Mouse (Mus musculus): ENCODE measurements around the gene Spp2. TPM values are rescaled to one million over a fixed set of nuclear protein-coding genes. Genes with fewer than 3 reads are reported as not detected.

Gene Spp2
- polyA plus RNA-seq, 1 experiment from 2014 or later: 0.38 TPM

DNA sequence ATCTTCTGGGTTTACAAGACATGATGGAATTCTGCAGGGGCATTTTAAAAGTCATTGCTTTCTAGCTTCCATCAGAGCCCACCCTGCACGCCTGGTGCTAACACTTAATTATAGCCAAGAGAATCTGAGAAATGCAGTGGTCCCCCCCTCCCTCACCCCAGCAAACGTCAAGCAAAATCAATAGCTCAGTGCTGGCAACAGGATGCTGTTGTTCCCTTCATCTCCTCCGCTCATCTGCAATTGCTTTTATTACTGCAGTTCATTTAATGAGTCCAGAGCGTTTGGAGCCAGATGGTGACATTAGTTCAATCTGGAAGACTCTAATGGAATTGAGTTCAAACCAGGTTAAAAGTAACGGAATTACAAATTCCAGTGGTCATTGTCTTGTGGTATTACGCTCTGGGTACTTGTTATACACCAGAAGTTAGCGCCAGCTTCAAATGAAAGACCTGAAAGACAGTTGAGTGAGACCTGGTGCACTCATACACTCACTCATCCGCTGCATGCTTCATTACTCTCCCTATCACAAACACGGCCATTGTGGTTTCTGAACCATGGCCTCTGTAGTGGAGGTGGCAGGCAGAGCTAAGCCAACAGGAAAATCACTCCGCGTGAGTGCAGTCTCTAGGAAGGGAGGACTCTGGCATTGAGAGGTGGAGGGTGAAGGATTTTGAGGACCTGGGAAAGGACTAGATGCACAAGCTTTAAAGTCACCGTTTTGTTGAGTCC lies 519 bp upstream of the Spp2 start:
- WGBS: 47% methylated on average over 12 of the region's 12 CpGs
- ATAC-seq: no peak

GRCm38 (mm10) chr1:88408340-88408739 lies 1.6 kb downstream of the Spp2 start:
- Histone ChIP-seq H3K9me3 (replicated peaks; ENCODE audit: control insufficient read depth, low read length) (no peaks in the 10 kb centered on the region), H3K9ac (ENCODE audit: low read length) (no peak overlapping the region), H3K27me3 (replicated peaks; ENCODE audit: control insufficient read depth, insufficient read depth, low read length) (no peaks in the 10 kb centered on the region), H3K4me1 (ENCODE audit: control insufficient read depth, insufficient read depth, low read length) (no peaks in the 10 kb centered on the region), H3K27ac (ENCODE audit: low read depth, low read length) (no peak overlapping the region), H3K36me3 (ENCODE audit: control insufficient read depth, insufficient read depth, low read length) (no peaks in the 10 kb centered on the region), H3K4me3 (ENCODE audit: low read depth, low read length) (no peak overlapping the region), H3K4me2 (ENCODE audit: low read length) (no peak overlapping the region)
- 85% methylated on average over 4 of the region's 4 CpGs for WGBS
- DNase-seq (ENCODE audit: low spot score): no peak
- no peak for ATAC-seq

More for the DNA sequence above, 519 bp upstream of the Spp2 start:
- Histone ChIP-seq H3K4me1 (ENCODE audit: control insufficient read depth, insufficient read depth, low read length) (no peaks in the 10 kb centered on the region), H3K4me3 (ENCODE audit: low read depth, low read length) (no peak overlapping the region), H3K4me2 (ENCODE audit: low read length) (no peak overlapping the region), H3K36me3 (ENCODE audit: control insufficient read depth, insufficient read depth, low read length) (no peaks in the 10 kb centered on the region), H3K27ac (ENCODE audit: low read depth, low read length) (0 out of 2 replicates have a peak overlapping the region, but pooled peaks have one; percentile 27), H3K27me3 (replicated peaks; ENCODE audit: control insufficient read depth, insufficient read depth, low read length) (no peaks in the 10 kb centered on the region), H3K9ac (ENCODE audit: low read length) (no peak overlapping the region), H3K9me3 (replicated peaks; ENCODE audit: control insufficient read depth, low read length) (no peaks in the 10 kb centered on the region)
- peak; percentile 37 for DNase-seq (ENCODE audit: low spot score)

DNA sequence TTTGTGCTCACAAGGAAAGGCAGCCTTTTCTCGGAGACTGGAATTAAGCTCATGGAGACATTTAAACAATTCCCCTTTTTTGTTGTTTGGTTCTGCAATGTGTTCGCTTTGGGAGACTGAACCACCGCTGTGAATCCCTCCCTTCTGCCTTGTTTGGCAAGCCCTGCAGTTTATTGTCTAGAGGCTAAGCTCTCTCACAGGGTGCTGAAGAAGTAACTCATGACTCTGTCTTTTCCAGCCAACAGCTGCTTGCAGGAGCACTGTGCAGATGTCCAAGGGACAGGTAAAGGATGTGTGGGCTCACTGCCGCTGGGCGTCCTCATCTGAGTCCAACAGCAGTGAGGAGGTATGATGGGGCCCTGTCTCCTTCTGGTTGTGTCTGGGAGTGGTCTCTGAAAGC lies 5.3 kb downstream of the Spp2 start:
- Histone ChIP-seq H3K36me3 (ENCODE audit: control insufficient read depth, insufficient read depth, low read length) (no peaks in the 10 kb centered on the region), H3K4me2 (ENCODE audit: low read length) (no peak overlapping the region), H3K4me1 (ENCODE audit: control insufficient read depth, insufficient read depth, low read length) (no peaks in the 10 kb centered on the region), H3K4me3 (ENCODE audit: low read depth, low read length) (no peak overlapping the region), H3K9ac (ENCODE audit: low read length) (no peak overlapping the region), H3K9me3 (replicated peaks; ENCODE audit: control insufficient read depth, low read length) (no peaks in the 10 kb centered on the region), H3K27me3 (replicated peaks; ENCODE audit: control insufficient read depth, insufficient read depth, low read length) (no peaks in the 10 kb centered on the region), H3K27ac (ENCODE audit: low read depth, low read length) (no peak overlapping the region)
- no peak for DNase-seq (ENCODE audit: low spot score)
- no peak for ATAC-seq
- 27% methylated on average over 5 of the region's 5 CpGs for WGBS

DNA sequence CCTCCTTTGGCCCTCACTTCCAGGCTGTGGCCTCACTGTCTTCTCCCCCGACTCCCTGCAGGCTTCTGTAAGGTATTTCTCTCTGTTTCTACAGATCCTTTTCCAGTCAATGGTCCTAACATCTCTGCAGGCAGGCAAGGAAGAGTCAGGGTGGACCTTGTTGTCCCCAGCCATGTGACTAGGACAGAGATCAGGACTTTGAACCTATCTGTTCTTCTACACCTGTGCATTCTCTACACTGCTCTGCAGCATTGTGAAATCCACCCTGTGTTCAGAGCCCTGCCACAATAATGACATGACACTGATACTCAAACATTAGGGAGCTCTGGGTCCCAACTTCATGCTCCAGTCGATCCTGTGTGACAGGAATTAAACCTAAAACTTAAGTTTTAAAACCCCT lies 12.2 kb downstream of the Spp2 start:
- DNase-seq (ENCODE audit: low spot score) (no peak), ATAC-seq (no peak)
- Histone ChIP-seq H3K27me3 (replicated peaks; ENCODE audit: control insufficient read depth, insufficient read depth, low read length) (no peaks in the 10 kb centered on the region), H3K4me2 (ENCODE audit: low read length) (no peak overlapping the region), H3K36me3 (ENCODE audit: control insufficient read depth, insufficient read depth, low read length) (no peaks in the 10 kb centered on the region), H3K9ac (ENCODE audit: low read length) (no peak overlapping the region), H3K27ac (ENCODE audit: low read depth, low read length) (no peak overlapping the region), H3K9me3 (replicated peaks; ENCODE audit: control insufficient read depth, low read length) (no peaks in the 10 kb centered on the region), H3K4me1 (ENCODE audit: control insufficient read depth, insufficient read depth, low read length) (no peaks in the 10 kb centered on the region), H3K4me3 (ENCODE audit: low read depth, low read length) (no peak overlapping the region)
- 75% methylated on average over 2 of the region's 2 CpGs for WGBS

GRCm38 (mm10) chr1:88422045-88422444 lies 15.3 kb downstream of the Spp2 start:
- 84% methylated on average over 10 of the region's 10 CpGs for WGBS
- ATAC-seq: no peak

GRCm38 (mm10) chr1:88422846-88423395 lies 16.2 kb downstream of the Spp2 start:
- no peaks in the 10 kb centered on the region for H3K36me3 ChIP-seq (ENCODE audit: control insufficient read depth, insufficient read depth, low read length)
- H3K4me1 ChIP-seq (ENCODE audit: control insufficient read depth, insufficient read depth, low read length): no peaks in the 10 kb centered on the region
- H3K4me3 ChIP-seq (ENCODE audit: low read depth, low read length): no peak overlapping the region
- H3K9ac ChIP-seq (ENCODE audit: low read length): no peak overlapping the region
- H3K4me2 ChIP-seq (ENCODE audit: low read length): no peak overlapping the region
- no peak overlapping the region for H3K27ac ChIP-seq (ENCODE audit: low read depth, low read length)
- H3K9me3 ChIP-seq (replicated peaks; ENCODE audit: control insufficient read depth, low read length): no peaks in the 10 kb centered on the region
- no peaks in the 10 kb centered on the region for H3K27me3 ChIP-seq (replicated peaks; ENCODE audit: control insufficient read depth, insufficient read depth, low read length)
- no peak for DNase-seq (ENCODE audit: low spot score)
- ATAC-seq: no peak
- WGBS: 72% methylated on average over 7 of the region's 7 CpGs

More at GRCm38 (mm10) chr1:88422045-88422444, 15.3 kb downstream of the Spp2 start:
- Histone ChIP-seq H3K4me3 (ENCODE audit: low read depth, low read length) (no peak overlapping the region), H3K9me3 (replicated peaks; ENCODE audit: control insufficient read depth, low read length) (no peaks in the 10 kb centered on the region), H3K27ac (ENCODE audit: low read depth, low read length) (no peak overlapping the region), H3K36me3 (ENCODE audit: control insufficient read depth, insufficient read depth, low read length) (no peaks in the 10 kb centered on the region), H3K4me1 (ENCODE audit: control insufficient read depth, insufficient read depth, low read length) (no peaks in the 10 kb centered on the region), H3K4me2 (ENCODE audit: low read length) (no peak overlapping the region), H3K27me3 (replicated peaks; ENCODE audit: control insufficient read depth, insufficient read depth, low read length) (no peaks in the 10 kb centered on the region), H3K9ac (ENCODE audit: low read length) (no peak overlapping the region)
- DNase-seq (ENCODE audit: low spot score): no peak

DNA sequence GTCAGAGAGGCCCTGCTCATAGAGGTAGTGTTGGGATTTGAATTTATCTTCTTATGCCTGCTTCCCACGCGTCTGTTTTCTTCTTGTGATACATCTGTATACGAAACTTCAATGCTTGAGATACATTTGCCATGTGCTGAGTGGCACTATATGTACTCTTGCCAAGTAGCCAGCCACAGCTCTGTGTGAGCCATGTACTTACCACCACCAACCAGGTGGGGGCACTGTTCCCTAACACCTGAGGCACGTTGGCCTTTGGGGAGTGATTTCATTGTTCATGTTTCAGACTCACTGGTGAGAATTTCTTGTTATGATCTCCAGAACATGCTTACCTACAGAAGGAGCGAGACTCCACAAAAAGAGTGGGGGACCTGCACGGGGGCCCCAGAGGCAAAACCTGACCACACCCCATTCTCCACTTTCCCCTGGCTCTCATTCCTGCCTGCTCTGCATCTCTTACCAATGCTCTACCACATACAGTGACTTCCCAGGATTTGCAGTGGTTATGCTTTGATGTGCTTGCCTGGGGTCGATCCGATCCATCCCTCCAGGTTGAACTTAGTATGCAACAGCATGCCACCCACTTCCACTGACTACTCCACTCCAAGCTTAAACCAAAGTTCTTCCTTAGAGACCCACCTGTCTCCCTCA lies 18.0 kb downstream of the Spp2 start:
- no peaks in the 10 kb centered on the region for H3K9me3 ChIP-seq (replicated peaks; ENCODE audit: control insufficient read depth, low read length)
- no peak overlapping the region for H3K4me3 ChIP-seq (ENCODE audit: low read depth, low read length)
- H3K4me2 ChIP-seq (ENCODE audit: low read length): no peak overlapping the region
- H3K27me3 ChIP-seq (replicated peaks; ENCODE audit: control insufficient read depth, insufficient read depth, low read length): no peaks in the 10 kb centered on the region
- ATAC-seq (peak; percentile 79), DNase-seq (ENCODE audit: low spot score) (peak; percentile 88)
- H3K27ac ChIP-seq (ENCODE audit: low read depth, low read length): no peak overlapping the region
- no peaks in the 10 kb centered on the region for H3K4me1 ChIP-seq (ENCODE audit: control insufficient read depth, insufficient read depth, low read length)
- no peaks in the 10 kb centered on the region for H3K36me3 ChIP-seq (ENCODE audit: control insufficient read depth, insufficient read depth, low read length)
- H3K9ac ChIP-seq (ENCODE audit: low read length): no peak overlapping the region
- WGBS: 22% methylated on average over 8 of the region's 8 CpGs

DNA sequence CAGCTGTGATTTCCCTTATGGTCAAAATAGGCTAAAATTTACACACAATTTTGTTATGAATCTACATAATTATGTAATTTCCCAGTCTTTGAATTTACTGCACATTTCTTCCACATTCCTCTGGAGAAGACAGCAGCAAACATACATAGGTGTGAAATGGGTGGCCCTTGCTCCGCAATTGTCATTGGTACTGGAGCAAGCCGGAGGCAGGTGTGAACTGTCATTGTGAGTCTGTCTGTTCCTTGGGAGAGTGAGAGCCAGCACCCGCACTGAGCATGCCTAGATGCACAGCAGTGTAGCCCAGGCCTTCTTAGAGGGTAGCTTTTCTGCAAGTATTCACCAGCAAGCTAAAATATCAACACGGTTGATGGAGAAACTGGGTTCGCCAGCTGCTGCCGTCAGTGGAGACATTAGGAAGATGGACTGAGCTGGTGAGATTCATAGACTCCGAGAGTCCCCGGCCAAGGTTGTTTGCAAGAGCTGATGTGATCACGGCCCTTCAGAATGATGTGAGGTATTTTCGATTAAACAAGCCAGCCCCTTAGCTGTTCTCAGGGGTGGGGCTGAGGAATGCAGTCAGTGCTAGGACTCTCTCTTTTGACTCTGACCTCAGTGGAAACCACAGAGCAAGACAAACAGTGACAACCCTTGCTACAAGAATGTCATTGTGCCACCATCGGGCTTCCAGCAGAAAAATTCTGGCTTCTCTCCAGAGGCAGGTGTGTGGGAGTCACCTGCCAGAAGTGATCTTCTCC lies 21.4 kb downstream of the Spp2 start:
- no peaks in the 10 kb centered on the region for H3K9me3 ChIP-seq (replicated peaks; ENCODE audit: control insufficient read depth, low read length)
- H3K4me3 ChIP-seq (ENCODE audit: low read depth, low read length): no peak overlapping the region
- no peaks in the 10 kb centered on the region for H3K4me1 ChIP-seq (ENCODE audit: control insufficient read depth, insufficient read depth, low read length)
- H3K4me2 ChIP-seq (ENCODE audit: low read length): no peak overlapping the region
- ATAC-seq (no peak), DNase-seq (ENCODE audit: low spot score) (no peak)
- H3K36me3 ChIP-seq (ENCODE audit: control insufficient read depth, insufficient read depth, low read length): no peaks in the 10 kb centered on the region
- H3K27ac ChIP-seq (ENCODE audit: low read depth, low read length): no peak overlapping the region
- no peaks in the 10 kb centered on the region for H3K27me3 ChIP-seq (replicated peaks; ENCODE audit: control insufficient read depth, insufficient read depth, low read length)
- H3K9ac ChIP-seq (ENCODE audit: low read length): no peak overlapping the region
- WGBS: 85% methylated on average over 11 of the region's 11 CpGs

Measured in forebrain, embryonic 14.5 days (tissue).